Comparison of ENCODE assay signal across 23 mouse cellular contexts in genomic region chr1:129759003-129759402, GRCm38 (mm10).
"Had no signal": no experiment of that assay in that cellular context is flagged by ENCODE, and none has a peak within 500 bp of the region (broad histone marks: within the 10 kb centered on the region; RNA-seq: fewer than 3 reads in every experiment).

No protein-coding gene starts in this region.

- H3K9me3 ChIP-seq: limb, embryonic 10.5 days; limb, embryonic 13.5 days; liver, embryonic 12.5 days; liver, embryonic 15.5 days; lung, embryonic 15.5 days; megakaryocyte, embryonic 14.5 days; neural tube, embryonic 12.5 days; neural tube, embryonic 15.5 days had no signal

- H3K27ac ChIP-seq: kidney, postnatal 0 days; layer of hippocampus, adult 2 months; limb, embryonic 10.5 days; limb, embryonic 13.5 days; liver, embryonic 12.5 days; liver, embryonic 15.5 days; lung, embryonic 15.5 days; neural tube, embryonic 12.5 days; neural tube, embryonic 15.5 days; stomach, postnatal 0 days had no signal

- H3K9ac ChIP-seq: limb, embryonic 13.5 days; liver, embryonic 12.5 days; liver, embryonic 15.5 days; lung, embryonic 15.5 days; neural tube, embryonic 12.5 days; neural tube, embryonic 15.5 days had no signal

- H3K4me2 ChIP-seq: limb, embryonic 13.5 days; liver, embryonic 12.5 days; liver, embryonic 15.5 days; lung, embryonic 15.5 days; neural tube, embryonic 12.5 days; neural tube, embryonic 15.5 days had no signal

- DNase-seq: kidney, adult 2 months; kidney, postnatal 25 days; layer of hippocampus, adult 9-11 months; liver; lung, adult 18-20 months; lung, postnatal 10 days; lung, postnatal 36 days; retina, postnatal 1 day; thymus, adult 2 months; thymus, postnatal 14 days; thymus, postnatal 4 days had no signal

- H3K4me1 ChIP-seq: limb, embryonic 10.5 days; limb, embryonic 13.5 days; liver, embryonic 12.5 days; liver, embryonic 15.5 days; lung, embryonic 15.5 days; neural tube, embryonic 12.5 days had no signal

- H3K4me3 ChIP-seq: layer of hippocampus, adult 2 months; limb, embryonic 10.5 days; limb, embryonic 13.5 days; liver, embryonic 12.5 days; liver, embryonic 15.5 days; lung, embryonic 15.5 days; megakaryocyte, embryonic 14.5 days; neural tube, embryonic 12.5 days; neural tube, embryonic 15.5 days had no signal

- H3K27me3 ChIP-seq: limb, embryonic 13.5 days; liver, embryonic 12.5 days; liver, embryonic 15.5 days; lung, embryonic 15.5 days; megakaryocyte, embryonic 14.5 days; neural tube, embryonic 12.5 days; neural tube, embryonic 15.5 days had no signal

- ATAC-seq: intestine, postnatal 0 days; liver, embryonic 12.5 days had no signal

- H3K36me3 ChIP-seq: limb, embryonic 10.5 days; limb, embryonic 13.5 days; liver, embryonic 12.5 days; liver, embryonic 15.5 days; lung, embryonic 15.5 days; neural tube, embryonic 12.5 days; neural tube, embryonic 15.5 days had no signal
